Mouse (Mus musculus) monocyte, adult 5-6 weeks (primary cell): ENCODE results near the gene Tnip3. TPM values are rescaled to one million over a fixed set of nuclear protein-coding genes. Genes with fewer than 3 reads are reported as not detected.

Source experiments
- total RNA-seq: library from RNA; stranded (forward); fragments of 200-1000, 200-491, 200-594 nt; gene quantifications from 3 replicates; pipeline ENCODE4 v1.2.3, GENCODE M21; 2017

The Tnip3 gene
- total RNA-seq, 1 experiment from 2014 or later = 39.3 TPM

Other genes with a start within 250 kb of the Tnip3 start
- gene C130060K24Rik, start 144.2 kb upstream of the Tnip3 start, total RNA-seq = not detected in 3 replicates
- 4.3 to 14.0 TPM (median 13.8 TPM) in 3 replicates for gene Ndnf, start 146.3 kb downstream of the Tnip3 start, total RNA-seq